Mouse (Mus musculus) liver, adult 2 months (tissue): Measurements from ENCODE around the gene Pmm2.

Experiments used
- CTCF ChIP-seq: fragments of 200-500 bp; IDR thresholded peaks from 2 replicates; pipeline ENCODE4 v1.5.1; 2011; ENCODE audit warnings: low read depth, low read length, control low read depth
- POLR2A ChIP-seq: fragments of 200-500 bp; IDR thresholded peaks from 2 replicates; pipeline ENCODE4 v1.6.1; 2011; ENCODE audit warnings: low read length, control low read depth; ENCODE audit not compliant: insufficient read depth; ENCODE audit errors: extremely low read depth

GRCm38 (mm10) chr16:8671551-8672349 is 34.3 kb downstream of the Pmm2 start, which contains the start of gene Carhsp1:
- peak; percentile 92 for TF ChIP-seq POLR2A
- 0 out of 2 replicates have a peak, but pooled peaks have one; percentile 24 for TF ChIP-seq CTCF
